Mouse (Mus musculus) thymus, postnatal 14 days (tissue): ENCODE measurements around the gene Nlrp3.
A peak's percentile ranks its signal among the peaks of the same experiment; 100 is the strongest.

Experiments used
- DNase-seq: peaks from one replicate; pipeline ENCODE4 v3.0.0; 2021

The Nlrp3 gene

GRCm38 (mm10) chr11:59541324-59541723, at the start of gene Nlrp3:
Gene Nlrp3, plus strand, starts transcription at chr11:59541568.
- no peak for DNase-seq

GRCm38 (mm10) chr11:59496672-59497310, 44.6 kb upstream of the Nlrp3 start:
- DNase-seq, result no peak

- DNase-seq, result no peak
Measured at GRCm38 (mm10) chr11:59497747-59498146, 43.6 kb upstream of the Nlrp3 start.

DNA sequence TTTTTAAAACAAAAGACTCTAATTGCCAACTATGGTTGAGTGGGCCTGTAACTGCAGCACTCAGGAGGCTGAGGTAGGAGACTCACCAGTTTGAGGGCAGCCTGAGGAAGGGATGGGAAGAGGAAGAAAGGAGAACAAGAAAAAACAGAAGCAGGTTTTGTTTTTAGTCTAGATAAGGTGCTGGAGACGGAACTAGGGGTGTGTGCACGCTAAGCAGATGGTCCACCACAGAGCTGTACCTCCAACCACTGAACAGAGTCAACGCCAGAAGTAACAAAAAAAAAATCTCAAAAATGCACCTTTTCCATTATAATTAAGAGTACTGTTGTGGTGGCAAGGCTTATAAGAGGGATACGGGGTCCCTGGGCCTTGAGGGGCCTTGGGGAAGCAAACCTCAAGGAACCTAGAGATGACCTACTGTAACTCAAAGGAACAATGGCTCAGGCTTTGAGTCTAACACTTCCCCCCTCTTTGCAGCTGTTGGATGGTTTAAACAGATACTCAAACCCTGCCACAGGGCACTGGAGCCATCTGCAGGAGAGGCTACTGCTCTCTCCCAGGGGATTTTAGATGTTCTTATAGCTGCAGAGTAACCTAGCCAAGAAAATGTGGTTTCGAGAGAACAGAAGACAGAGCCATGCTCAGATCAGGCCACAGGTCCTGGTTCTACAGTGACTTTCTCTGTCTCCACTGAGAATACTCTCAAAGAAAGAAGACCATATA, 39.2 kb upstream of the Nlrp3 start:
- DNase-seq, result no peak

DNA sequence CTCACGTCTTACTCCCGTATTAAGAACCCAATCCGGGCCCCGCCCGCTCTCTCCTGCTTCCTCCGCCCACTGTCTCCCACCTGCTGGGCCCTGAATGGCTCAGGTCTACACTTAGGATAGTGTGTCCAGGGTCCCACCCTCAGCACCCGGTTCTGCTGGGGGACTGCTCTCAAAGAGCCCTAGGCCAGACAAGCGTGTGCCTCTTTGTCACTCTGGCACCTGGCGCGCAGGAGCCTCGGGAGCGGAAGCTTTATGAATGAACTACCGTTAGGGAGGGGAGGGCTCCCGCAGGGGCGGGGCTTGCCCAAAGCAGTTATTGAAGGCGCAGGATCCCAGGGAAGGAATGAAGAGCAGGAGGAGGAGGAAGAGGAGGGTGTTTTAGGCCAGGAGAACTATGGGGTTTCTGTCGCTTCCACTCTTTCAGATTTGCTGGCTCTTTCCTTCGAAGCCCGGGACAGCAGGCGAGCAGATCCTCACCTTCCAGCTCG, 36.0 kb upstream of the Nlrp3 start:
- peak; percentile 85 for DNase-seq

DNA sequence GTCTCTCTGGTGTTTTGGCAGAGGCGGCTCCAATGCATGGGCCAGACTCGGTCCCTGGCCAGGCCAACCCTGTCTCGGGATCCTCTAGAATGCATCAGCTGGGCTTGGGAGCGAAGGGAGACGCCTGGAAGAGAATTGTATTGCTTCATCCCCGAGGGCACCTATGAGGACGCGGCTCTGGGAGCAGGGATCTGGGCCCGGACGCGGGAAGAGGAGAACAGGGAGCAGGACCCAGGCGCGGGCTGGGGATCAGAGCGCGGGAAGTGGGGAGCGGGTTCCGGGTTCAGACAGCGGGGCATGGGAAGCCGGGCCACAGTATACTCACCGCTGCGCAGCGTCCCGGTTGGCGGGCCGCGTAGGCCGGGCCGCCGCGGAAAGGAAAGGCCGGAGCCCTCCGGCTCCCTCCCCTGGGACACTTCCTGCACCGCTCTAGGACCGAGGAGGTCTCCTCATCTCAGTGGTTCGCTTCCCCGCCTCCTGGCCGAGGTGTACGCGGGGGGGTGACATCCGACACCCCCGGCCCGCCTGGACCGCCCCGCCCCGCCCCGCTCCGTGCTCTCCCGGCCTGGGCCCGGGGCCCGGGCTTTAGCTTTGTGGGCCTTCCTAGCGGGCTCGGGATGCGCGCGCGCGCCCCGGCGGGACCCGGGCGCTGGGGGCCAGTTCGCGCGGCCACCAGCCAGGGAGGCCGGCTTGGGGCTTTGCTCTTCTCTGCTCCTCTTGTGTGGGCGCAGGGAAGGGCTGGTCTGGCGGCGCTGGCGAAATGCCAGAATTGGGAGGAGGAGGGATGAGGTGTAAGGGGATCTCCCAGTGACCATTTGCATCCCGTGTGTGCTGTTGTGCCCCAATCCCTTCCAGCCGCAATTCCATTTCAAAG, 35.3 kb upstream of the Nlrp3 start:
- peak; percentile 82 for DNase-seq

GRCm38 (mm10) chr11:59506713-59507074, 34.7 kb upstream of the Nlrp3 start:
- no peak for DNase-seq

- DNase-seq, result no peak
Measured at GRCm38 (mm10) chr11:59511558-59511957, 29.8 kb upstream of the Nlrp3 start.

DNA sequence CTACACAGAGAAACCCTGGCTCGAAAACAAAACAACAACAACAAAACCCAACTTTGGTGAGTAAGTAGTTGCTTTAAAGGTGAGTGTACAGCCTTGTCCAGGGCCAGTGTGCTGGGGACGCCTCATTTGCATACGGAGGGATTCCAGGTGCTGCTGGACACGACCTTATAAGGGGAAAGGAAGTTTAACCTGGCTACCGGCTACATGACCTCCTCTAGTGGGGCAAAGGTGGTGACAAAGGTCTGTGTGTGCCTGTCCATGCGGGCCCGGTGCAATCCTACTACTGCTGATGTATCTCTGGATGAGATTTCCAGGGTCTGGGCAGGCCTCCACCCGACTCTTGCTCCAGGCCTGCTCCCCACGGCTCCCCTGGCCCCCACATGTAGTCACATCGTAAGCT, 28.6 kb upstream of the Nlrp3 start:
- no peak for DNase-seq

DNA sequence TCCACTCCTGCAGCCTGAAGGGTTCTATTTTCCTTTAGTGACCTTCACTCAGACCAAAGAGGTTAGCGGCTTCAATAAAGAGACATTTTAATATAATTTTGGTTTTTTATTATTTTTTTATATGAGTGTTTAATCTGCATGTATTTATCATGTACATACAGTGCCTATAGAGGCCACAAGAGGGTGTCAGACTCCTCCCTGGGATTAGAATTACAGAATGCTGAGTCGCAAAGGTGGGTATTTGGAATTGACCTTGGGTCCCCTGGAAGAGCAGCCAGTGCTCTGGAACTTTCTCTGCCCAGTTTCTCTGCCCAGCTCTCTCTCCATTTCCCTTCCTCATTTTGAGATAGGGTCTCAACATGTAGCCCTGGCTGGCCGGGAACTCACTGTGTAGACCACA, 27.8 kb upstream of the Nlrp3 start:
- DNase-seq, result no peak

- DNase-seq, result no peak
Measured at GRCm38 (mm10) chr11:59514381-59514780, 27.0 kb upstream of the Nlrp3 start.

DNA sequence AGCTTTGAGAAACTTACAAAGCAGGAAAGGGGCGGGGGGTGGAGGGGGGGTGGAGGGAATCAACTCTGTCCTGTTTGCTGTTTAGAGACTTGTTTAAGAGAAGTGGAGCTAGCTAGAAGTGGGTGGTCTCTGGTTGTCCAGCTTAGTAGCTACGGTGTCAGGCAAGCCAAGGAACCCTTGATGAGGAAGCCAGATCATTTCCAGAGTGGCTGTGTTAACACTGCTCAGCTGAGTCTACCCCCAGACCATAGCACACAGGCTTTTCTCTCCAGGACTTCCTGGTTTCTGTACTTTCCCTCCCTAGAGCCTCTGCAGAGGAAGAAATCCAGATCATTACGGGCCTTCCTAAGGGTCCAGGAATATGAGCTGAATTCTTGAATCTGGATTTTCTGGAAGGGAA, 26.6 kb upstream of the Nlrp3 start:
- no peak for DNase-seq

DNA sequence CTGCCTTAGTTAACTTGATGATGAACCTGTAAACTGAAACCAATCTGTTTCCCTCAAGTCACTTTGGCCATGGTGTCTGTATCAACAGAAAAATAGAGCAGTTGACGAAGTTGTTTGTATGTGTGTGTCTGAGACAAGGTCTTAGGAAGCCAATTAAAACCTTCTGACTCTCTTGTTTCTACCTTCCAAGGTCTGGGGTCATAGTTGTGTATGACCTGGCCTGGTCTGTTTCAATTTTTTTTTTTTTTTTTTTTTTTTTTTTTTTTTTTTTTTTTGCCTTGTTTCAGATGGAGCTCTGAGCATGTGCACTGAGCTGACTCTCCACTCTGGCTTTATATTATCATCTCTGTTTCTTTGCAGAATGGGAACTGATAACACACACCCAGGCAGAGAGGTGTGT, 23.9 kb upstream of the Nlrp3 start:
- DNase-seq, result no peak

DNA sequence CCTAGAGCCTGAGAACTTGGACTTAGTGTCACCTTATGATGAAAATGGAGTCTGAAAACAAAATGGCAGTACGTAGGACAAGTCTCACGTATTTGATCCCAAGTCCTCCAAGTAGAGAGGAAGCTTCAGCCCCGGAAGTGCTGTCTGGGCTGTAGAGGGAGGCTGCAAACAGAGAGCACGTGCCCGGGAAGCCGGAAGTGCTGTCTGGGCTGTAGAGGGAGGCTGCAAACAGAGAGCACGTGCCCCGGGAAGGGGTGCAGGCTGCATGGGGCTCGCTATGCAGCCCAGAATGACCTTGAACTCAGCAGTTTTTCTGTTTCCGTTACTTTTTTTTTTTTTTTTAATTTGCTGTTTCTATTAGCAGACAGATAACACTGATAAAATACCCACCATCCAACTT, 23.1 kb upstream of the Nlrp3 start:
- DNase-seq, result peak; percentile 54

DNA sequence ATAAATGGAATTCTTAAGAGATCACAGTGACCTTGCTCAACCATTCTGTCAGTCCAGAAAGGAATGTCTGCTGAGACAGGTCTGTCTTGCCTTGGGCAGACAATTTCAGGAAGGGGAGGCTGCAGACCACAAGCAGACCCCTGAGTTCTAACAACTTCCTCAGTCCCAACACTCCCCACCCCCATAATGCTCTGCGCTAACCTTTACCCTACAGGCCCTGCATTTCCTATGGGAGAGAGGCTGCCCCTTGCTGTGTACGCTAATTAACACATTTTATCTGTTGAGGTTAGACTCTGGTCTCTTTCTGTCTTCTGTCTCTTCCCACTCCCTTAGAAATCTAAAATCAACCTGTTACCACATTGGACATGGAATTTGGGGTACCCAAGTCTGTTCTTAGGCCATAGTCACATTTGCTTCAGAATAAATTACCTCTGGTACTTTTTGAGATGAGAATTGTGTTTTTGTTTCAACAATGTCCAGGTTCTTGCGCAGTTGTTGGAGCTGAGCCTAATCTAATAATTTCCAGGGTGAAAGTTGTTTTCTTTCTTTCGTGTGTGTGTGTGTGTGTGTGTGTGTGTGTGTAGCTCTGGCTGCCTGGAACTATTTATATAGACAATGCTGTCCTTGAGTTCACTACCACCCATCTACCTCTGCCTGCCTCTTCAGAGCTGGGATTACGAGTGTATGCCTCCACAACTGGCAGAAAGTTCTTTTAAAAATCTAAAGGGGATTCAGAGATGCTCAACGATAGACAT, 21.4 kb upstream of the Nlrp3 start:
- no peak for DNase-seq

- DNase-seq, result no peak
Measured at GRCm38 (mm10) chr11:59524150-59524549, 17.2 kb upstream of the Nlrp3 start.

- DNase-seq, result peak; percentile 81
Measured at GRCm38 (mm10) chr11:59525237-59525636, 16.1 kb upstream of the Nlrp3 start.

GRCm38 (mm10) chr11:59526472-59527080, 14.8 kb upstream of the Nlrp3 start, which contains the start of gene Zkscan17:
Gene Zkscan17, minus strand, starts transcription at chr11:59526751.
- DNase-seq, result no peak

GRCm38 (mm10) chr11:59530221-59530620, 11.1 kb upstream of the Nlrp3 start:
- DNase-seq, result no peak

GRCm38 (mm10) chr11:59530870-59531535, 10.4 kb upstream of the Nlrp3 start:
- no peak for DNase-seq

DNA sequence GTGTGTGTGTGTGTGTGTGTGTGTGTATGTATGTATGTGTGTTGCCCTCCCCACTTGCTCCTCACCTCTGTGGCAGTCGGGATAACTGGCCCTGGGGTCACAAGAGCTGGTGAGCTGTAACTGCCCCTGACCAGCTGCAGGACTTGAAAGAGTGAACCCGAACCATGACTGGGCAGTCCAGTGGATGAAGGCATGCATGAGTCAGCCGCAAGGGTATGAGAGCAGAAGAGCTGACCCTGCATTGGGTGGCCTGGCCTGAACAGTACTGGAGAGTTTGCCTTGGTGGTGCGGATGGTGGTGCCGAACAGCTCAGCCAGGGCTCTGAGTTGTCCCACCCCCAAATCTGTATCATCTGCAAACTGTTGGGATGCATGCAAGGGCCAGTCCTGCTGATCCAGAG, 9.8 kb upstream of the Nlrp3 start:
- DNase-seq, result no peak
